10 mouse cellular contexts compared by ENCODE assay signal in the genomic region with DNA sequence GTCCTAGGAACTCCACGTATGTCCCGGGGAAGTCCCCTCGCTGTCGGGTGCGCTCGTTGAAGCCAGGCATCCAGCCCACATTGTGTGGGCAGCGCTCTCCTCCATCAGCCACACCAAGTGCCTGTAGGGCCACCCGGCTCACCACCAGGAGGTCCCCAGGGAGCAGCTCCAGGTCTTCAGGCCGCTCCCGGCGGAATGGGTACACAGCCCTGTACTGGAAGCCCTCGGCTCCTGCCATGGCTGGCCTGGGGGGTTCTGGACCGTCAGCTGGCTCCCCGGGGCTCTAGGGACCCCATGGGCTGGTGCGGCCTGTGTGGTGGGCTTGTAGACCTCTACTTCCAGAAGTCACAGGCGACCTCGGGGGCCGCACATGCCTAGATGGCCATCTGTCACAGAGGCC. TPM values are rescaled to one million over a fixed set of nuclear protein-coding genes. Genes with fewer than 3 reads are reported as not detected.
DNase-seq lines count a peak whose midpoint lies in the region; ATAC-seq and TF ChIP-seq lines count a peak whose summit lies in the region.
"Had no signal": no experiment of that assay in that cellular context is flagged by ENCODE, and none has a peak within 500 bp of the region (broad histone marks: within the 10 kb centered on the region; RNA-seq: fewer than 3 reads in every experiment).

No protein-coding gene starts in this region.

- no peak for ATAC-seq in limb, embryonic 13.5 days (ENCODE audit: low FRiP score, low read depth)
- ATAC-seq in erythroid progenitor cell, adult 5-6 weeks (replicated peaks; ENCODE audit: low FRiP score, poor library complexity, severe bottlenecking) = no peak

- no peaks in the 10 kb centered on the region for H3K27me3 ChIP-seq in heart, adult 2 months (ENCODE audit: control insufficient read depth, insufficient read depth, low read length)
- H3K27me3 ChIP-seq in limb, embryonic 13.5 days = no peaks in the 10 kb centered on the region

- H3K36me3 ChIP-seq in heart, adult 2 months (ENCODE audit: control insufficient read depth, insufficient read depth, low read length) = no peaks in the 10 kb centered on the region
- peaks cover 71% of the 10 kb centered on the region for H3K36me3 ChIP-seq in limb, embryonic 13.5 days

- WGBS in heart, adult 2 months = 86% methylated on average over 18 of the region's 18 CpGs
- WGBS in limb, embryonic 13.5 days = 95% methylated on average over 18 of the region's 18 CpGs

- no peaks in the 10 kb centered on the region for H3K9me3 ChIP-seq in limb, embryonic 13.5 days

- no peak overlapping the region for H3K4me3 ChIP-seq in heart, adult 2 months
- H3K4me3 ChIP-seq in limb, embryonic 13.5 days = peak overlapping the region; percentile 87

- peak overlapping the region; percentile 93 for H3K4me2 ChIP-seq in limb, embryonic 13.5 days (replicated peaks)

- H3K4me1 ChIP-seq in heart, adult 2 months (ENCODE audit: control insufficient read depth, insufficient read depth, low read length) = peaks cover 12% of the 10 kb centered on the region
- peaks cover 49% of the 10 kb centered on the region for H3K4me1 ChIP-seq in limb, embryonic 13.5 days

- no peak for TF ChIP-seq POLR2A in heart, adult 2 months (IDR thresholded peaks at IDR 0.05; ENCODE audit: insufficient read depth, low read depth, low read length)

- TF ChIP-seq CTCF in heart, adult 2 months (IDR thresholded peaks at IDR 0.05) = no peak

- no peak for DNase-seq in heart, adult 2 months
- DNase-seq in heart, postnatal 10 days = no peak
- peak; percentile 14 for DNase-seq in testis, postnatal 14 days (ENCODE audit: low spot score)
- DNase-seq in testis, postnatal 10 days (ENCODE audit: low spot score) = no peak
- DNase-seq in urinary bladder, postnatal 10 days (ENCODE audit: low spot score) = no peak
- DNase-seq in spleen, postnatal 10 days (ENCODE audit: low spot score in 2 of 2) = no peak
- DNase-seq: lung, postnatal 4 days; right cerebral cortex, postnatal 14 days had no signal

- peak overlapping the region; percentile 11; the same call in 1 of the 2 replicates for H3K9ac ChIP-seq in heart, adult 2 months (ENCODE audit: low read depth, low read length)
- H3K9ac ChIP-seq in limb, embryonic 13.5 days = peak overlapping the region; percentile 98

- no peaks in the 10 kb centered on the region; the same call in none of the 2 replicates for H3K79me2 ChIP-seq in heart, adult 2 months (replicated peaks; ENCODE audit: control insufficient read depth, insufficient read depth, low read length)

- H3K27ac ChIP-seq in heart, adult 2 months = peak overlapping the region; percentile 36
- H3K27ac ChIP-seq in limb, embryonic 13.5 days = 0 out of 2 replicates have a peak overlapping the region, but pooled peaks have one; percentile 24

- intact Hi-C loops in heart, adult 2 months (cut with DNase I) = loop anchor here (10.0 kb wide), 1 partner anchor 250 kb away; the partner anchor contains the start of genes Fkbp8 and Kxd1
- intact Hi-C loops in heart, postnatal 10 days (cut with DNase I) = no loop called here

- no peak for TF ChIP-seq EP300 in heart, adult 2 months (IDR thresholded peaks at IDR 0.05; ENCODE audit: insufficient read depth, low read depth, low read length)

RNA-seq across cellular contexts. Expression of gene Pik3r2, which starts 1.8 kb away (rescaled TPM):
- 10 to 100 TPM; 22.0 to 22.4 TPM for total RNA-seq in heart, adult 2 months (2021)
- polyA plus RNA-seq in heart, adult 2 months (2012; rRNA removed) = 34.3 and 45.5 TPM in 2 replicates
- total RNA-seq in heart, postnatal 10 days (2021) = 10 to 100 TPM; 37.1 to 40.2 TPM
- 78.1 and 81.3 TPM in 2 replicates for polyA plus RNA-seq in limb, embryonic 13.5 days (2015; fragmentation: Nextera tagmentation; extraction: Ambion mirVana)
- total RNA-seq in erythroid progenitor cell, adult 5-6 weeks (2015; ENCODE audit: low replicate concordance) = 3.8 and 5.4 TPM in 2 replicates
- 7.3 and 8.0 TPM in 2 replicates for total RNA-seq in erythroid progenitor cell, adult 5-6 weeks (2017; ENCODE audit: low replicate concordance)

RNA-seq across cellular contexts. Expression of gene Mpv17l2, which starts 14.0 kb away (rescaled TPM):
- 10 to 100 TPM; 21.7 to 29.1 TPM for total RNA-seq in heart, adult 2 months (2021)
- polyA plus RNA-seq in heart, adult 2 months (2012; rRNA removed) = 30.0 and 32.2 TPM in 2 replicates
- 10 to 100 TPM; 32.0 to 39.7 TPM for total RNA-seq in heart, postnatal 10 days (2021)
- 29.2 and 36.6 TPM in 2 replicates for polyA plus RNA-seq in limb, embryonic 13.5 days (2015; fragmentation: Nextera tagmentation; extraction: Ambion mirVana)
- total RNA-seq in erythroid progenitor cell, adult 5-6 weeks (2015; ENCODE audit: low replicate concordance) = 16.9 and 31.0 TPM in 2 replicates
- total RNA-seq in erythroid progenitor cell, adult 5-6 weeks (2017; ENCODE audit: low replicate concordance) = 5.1 and 30.4 TPM in 2 replicates

RNA-seq across cellular contexts. Expression of gene Rab3a, which starts 20.3 kb away (rescaled TPM):
- total RNA-seq in heart, adult 2 months (2021) = 10 to 100 TPM; 46.5 to 48.0 TPM
- polyA plus RNA-seq in heart, adult 2 months (2012; rRNA removed) = 89.1 and 117 TPM in 2 replicates
- total RNA-seq in heart, postnatal 10 days (2021) = 10 to 100 TPM; 37.3 to 38.9 TPM
- polyA plus RNA-seq in limb, embryonic 13.5 days (2015; fragmentation: Nextera tagmentation; extraction: Ambion mirVana) = 18.0 and 19.6 TPM in 2 replicates
- 7.1 TPM in 1 of 2 replicates, not detected in the other for total RNA-seq in erythroid progenitor cell, adult 5-6 weeks (2015; ENCODE audit: low replicate concordance)
- total RNA-seq in erythroid progenitor cell, adult 5-6 weeks (2017; ENCODE audit: low replicate concordance) = 2.2 and 4.9 TPM in 2 replicates

RNA-seq across cellular contexts. Expression of gene Mast3, which starts 30.1 kb away (rescaled TPM):
- total RNA-seq in heart, adult 2 months (2021) = 1 to 10 TPM; 6.0 to 7.4 TPM
- polyA plus RNA-seq in heart, adult 2 months (2012; rRNA removed) = 12.7 and 13.9 TPM in 2 replicates
- 1 to 10 TPM; 7.9 to 9.3 TPM for total RNA-seq in heart, postnatal 10 days (2021)
- polyA plus RNA-seq in limb, embryonic 13.5 days (2015; fragmentation: Nextera tagmentation; extraction: Ambion mirVana) = 13.1 and 14.0 TPM in 2 replicates
- total RNA-seq in erythroid progenitor cell, adult 5-6 weeks (2015; ENCODE audit: low replicate concordance) = 13.4 and 14.4 TPM in 2 replicates
- 2.7 and 3.0 TPM in 2 replicates for total RNA-seq in erythroid progenitor cell, adult 5-6 weeks (2017; ENCODE audit: low replicate concordance)

RNA-seq across cellular contexts. Expression of gene Il12rb1, which starts 33.5 kb away (rescaled TPM):
- not detected for total RNA-seq in heart, adult 2 months (2021)
- polyA plus RNA-seq in heart, adult 2 months (2012; rRNA removed) = 0.15 and 0.16 TPM in 2 replicates
- under 1 TPM in 1 of 2 experiments, not detected in 1; 0.53 TPM for total RNA-seq in heart, postnatal 10 days (2021)
- polyA plus RNA-seq in limb, embryonic 13.5 days (2015; fragmentation: Nextera tagmentation; extraction: Ambion mirVana) = 0.06 TPM in 1 of 2 replicates, not detected in the other
- total RNA-seq in erythroid progenitor cell, adult 5-6 weeks (2015; ENCODE audit: low replicate concordance) = 0.84 and 1.1 TPM in 2 replicates
- total RNA-seq in erythroid progenitor cell, adult 5-6 weeks (2017; ENCODE audit: low replicate concordance) = 0.13 and 0.53 TPM in 2 replicates

Comparison
In these comparisons a context has a peak if more than half of its experiments do, and no peak if none do; other contexts are left out.
1. RNA of gene Rab3a, which starts 20.3 kb away (total RNA-seq): 46.5 to 48.0 TPM in heart, adult 2 months and 37.3 to 38.9 TPM in heart, postnatal 10 days; 2.2 to 7.1 TPM in erythroid progenitor cell, adult 5-6 weeks; every median in the first group is over 4 times any median in the second.